Mouse (Mus musculus): ENCODE results near the gene Prkce. TPM values are rescaled to one million over a fixed set of nuclear protein-coding genes. Genes with fewer than 3 reads are reported as not detected.
A peak's percentile ranks its signal among the peaks of the same experiment; 100 is the strongest.

Prkce gene
- total and polyA plus RNA-seq, 2 experiments from 2014 or later = 50.8 to 55.8 TPM

GRCm38 (mm10) chr17:86325317-86325716 lies 157.7 kb downstream of the Prkce start:
- Histone ChIP-seq H3K27ac (no peak overlapping the region), H3K4me2 (ENCODE audit: low read depth, low read length) (no peak overlapping the region), H3K36me3 (ENCODE audit: insufficient read depth, low read length) (no peaks in the 10 kb centered on the region), H3K27me3 (ENCODE audit: insufficient read depth, low read length) (no peaks in the 10 kb centered on the region), H3K9me3 (ENCODE audit: low read length) (no peaks in the 10 kb centered on the region), H3K9ac (replicated peaks; ENCODE audit: low read length) (no peak overlapping the region), H3K4me1 (ENCODE audit: insufficient read depth, low read length) (0 out of 2 replicates have a peak, but pooled peaks cover 12% of the 10 kb centered on the region), H3K4me3 (ENCODE audit: low read length) (no peak overlapping the region)
- ATAC-seq (no peak), DNase-seq (ENCODE audit: low spot score) (no peak)
- TF ChIP-seq CTCF (IDR thresholded peaks at IDR 0.05; ENCODE audit: low read depth) = no peak
- WGBS = 86% methylated on average over 10 of the region's 10 CpGs

- H3K36me3 ChIP-seq (ENCODE audit: insufficient read depth, low read length) = no peaks in the 10 kb centered on the region
- peaks cover 12% of the 10 kb centered on the region; the same call in 1 of the 2 replicates for H3K4me1 ChIP-seq (ENCODE audit: insufficient read depth, low read length)
- DNase-seq (ENCODE audit: low spot score) = no peak
- ATAC-seq = no peak
- TF ChIP-seq CTCF (IDR thresholded peaks at IDR 0.05; ENCODE audit: low read depth) = no peak
- H3K4me3 ChIP-seq (ENCODE audit: low read length) = no peak overlapping the region
- H3K4me2 ChIP-seq (ENCODE audit: low read depth, low read length) = no peak overlapping the region
- no peaks in the 10 kb centered on the region for H3K27me3 ChIP-seq (ENCODE audit: insufficient read depth, low read length)
- no peaks in the 10 kb centered on the region for H3K9me3 ChIP-seq (ENCODE audit: low read length)
- H3K9ac ChIP-seq (replicated peaks; ENCODE audit: low read length) = no peak overlapping the region
- H3K27ac ChIP-seq = no peak overlapping the region
- WGBS = 74% methylated on average over 4 of the region's 4 CpGs
Measured at GRCm38 (mm10) chr17:86327958-86328357, 160.4 kb downstream of the Prkce start.

- H3K27me3 ChIP-seq (ENCODE audit: insufficient read depth, low read length) = no peaks in the 10 kb centered on the region
- no peak overlapping the region for H3K27ac ChIP-seq
- H3K4me1 ChIP-seq (ENCODE audit: insufficient read depth, low read length) = peaks cover 12% of the 10 kb centered on the region; the same call in 1 of the 2 replicates
- no peak overlapping the region for H3K4me3 ChIP-seq (ENCODE audit: low read length)
- 45% methylated on average over 16 of the region's 16 CpGs for WGBS
- H3K36me3 ChIP-seq (ENCODE audit: insufficient read depth, low read length) = no peaks in the 10 kb centered on the region
- no peak for TF ChIP-seq CTCF (IDR thresholded peaks at IDR 0.05; ENCODE audit: low read depth)
- DNase-seq (ENCODE audit: low spot score) = no peak
- H3K9ac ChIP-seq (replicated peaks; ENCODE audit: low read length) = no peak overlapping the region
- ATAC-seq = peak; percentile 48; the same call in 1 of the 2 replicates
- H3K4me2 ChIP-seq (ENCODE audit: low read depth, low read length) = no peak overlapping the region
- no peaks in the 10 kb centered on the region for H3K9me3 ChIP-seq (ENCODE audit: low read length)
Measured at GRCm38 (mm10) chr17:86329273-86330075, 161.9 kb downstream of the Prkce start.

GRCm38 (mm10) chr17:86330076-86330955 lies 162.7 kb downstream of the Prkce start:
- TF ChIP-seq CTCF (IDR thresholded peaks at IDR 0.05; ENCODE audit: low read depth) = no peak
- 43% methylated on average over 16 of the region's 16 CpGs for WGBS

GRCm38 (mm10) chr17:86331835-86332234 lies 164.2 kb downstream of the Prkce start:
- 75% methylated on average over 8 of the region's 8 CpGs for WGBS
- Histone ChIP-seq H3K4me3 (ENCODE audit: low read length) (no peak overlapping the region), H3K9me3 (ENCODE audit: low read length) (no peaks in the 10 kb centered on the region), H3K27me3 (ENCODE audit: insufficient read depth, low read length) (no peaks in the 10 kb centered on the region), H3K36me3 (ENCODE audit: insufficient read depth, low read length) (no peaks in the 10 kb centered on the region), H3K27ac (no peak overlapping the region), H3K4me1 (ENCODE audit: insufficient read depth, low read length) (peaks cover 12% of the 10 kb centered on the region; the same call in 1 of the 2 replicates), H3K9ac (replicated peaks; ENCODE audit: low read length) (no peak overlapping the region), H3K4me2 (ENCODE audit: low read depth, low read length) (no peak overlapping the region)
- ATAC-seq (no peak), DNase-seq (ENCODE audit: low spot score) (no peak)
- no peak for TF ChIP-seq CTCF (IDR thresholded peaks at IDR 0.05; ENCODE audit: low read depth)

More at GRCm38 (mm10) chr17:86330076-86330955, 162.7 kb downstream of the Prkce start:
- Histone ChIP-seq H3K4me2 (ENCODE audit: low read depth, low read length) (no peak overlapping the region), H3K36me3 (ENCODE audit: insufficient read depth, low read length) (no peaks in the 10 kb centered on the region), H3K4me1 (ENCODE audit: insufficient read depth, low read length) (peaks cover 12% of the 10 kb centered on the region; the same call in 1 of the 2 replicates), H3K27ac (peak overlapping the region; percentile 38; the same call in 1 of the 2 replicates), H3K9me3 (ENCODE audit: low read length) (no peaks in the 10 kb centered on the region), H3K9ac (replicated peaks; ENCODE audit: low read length) (no peak overlapping the region), H3K4me3 (ENCODE audit: low read length) (no peak overlapping the region), H3K27me3 (ENCODE audit: insufficient read depth, low read length) (no peaks in the 10 kb centered on the region)
- ATAC-seq = peak; percentile 52
- DNase-seq (ENCODE audit: low spot score) = no peak

- Histone ChIP-seq H3K9ac (replicated peaks; ENCODE audit: low read length) (no peak overlapping the region), H3K9me3 (ENCODE audit: low read length) (no peaks in the 10 kb centered on the region), H3K27me3 (ENCODE audit: insufficient read depth, low read length) (no peaks in the 10 kb centered on the region), H3K27ac (no peak overlapping the region), H3K4me1 (ENCODE audit: insufficient read depth, low read length) (peaks cover 2% of the 10 kb centered on the region; the same call in 1 of the 2 replicates), H3K4me3 (ENCODE audit: low read length) (no peak overlapping the region), H3K36me3 (ENCODE audit: insufficient read depth, low read length) (no peaks in the 10 kb centered on the region), H3K4me2 (ENCODE audit: low read depth, low read length) (no peak overlapping the region)
- whole genome bisulfite sequencing = 80% methylated on average over 4 of the region's 4 CpGs
- ATAC-seq (no peak), DNase-seq (ENCODE audit: low spot score) (no peak)
- TF ChIP-seq CTCF (IDR thresholded peaks at IDR 0.05; ENCODE audit: low read depth) = no peak
Measured at GRCm38 (mm10) chr17:86334990-86335389, 167.4 kb downstream of the Prkce start.
